Mouse (Mus musculus) CH12.LX (cell line): ENCODE measurements around the gene Tmem169. TPM values are rescaled to one million over a fixed set of nuclear protein-coding genes. Genes with fewer than 3 reads are reported as not detected.

Experiments used
- DNase-seq: peaks from one replicate; pipeline ENCODE4 v3.0.0-alpha.2; 2013; ENCODE audit errors: extremely low read depth
- H3K27ac ChIP-seq: 2 replicates; pipeline ENCODE4 v1.5.1; 2012; ENCODE audit warnings: low read depth, mild to moderate bottlenecking, control low read depth, moderate library complexity; ENCODE audit not compliant: insufficient read depth
- H3K27me3 ChIP-seq: replicated peaks from 2 replicates; pipeline ENCODE3; 2012; ENCODE audit warnings: inconsistent platforms
- H3K36me3 ChIP-seq, 2 experiments: replicated peaks in 1 of 2; 2 replicates each; pipeline versions ENCODE3 to v1.6.1; 2012; ENCODE audit warnings: inconsistent platforms in 1 of 2, low read length in 1 of 2, mild to moderate bottlenecking in 1 of 2, mixed read lengths in 1 of 2, moderate library complexity in 1 of 2; ENCODE audit not compliant: control insufficient read depth in 1 of 2, insufficient read depth in 1 of 2
- H3K4me1 ChIP-seq, 2 experiments: 2 replicates each; pipeline ENCODE4 v1.6.1; 2012; ENCODE audit warnings: inconsistent platforms in 1 of 2, moderate library complexity in 1 of 2; ENCODE audit not compliant: insufficient read depth in 2 of 2, control insufficient read depth in 1 of 2
- H3K4me2 ChIP-seq: 2 replicates; pipeline ENCODE4 v1.6.1; 2012; ENCODE audit warnings: low read depth, mild to moderate bottlenecking, control low read depth; ENCODE audit not compliant: poor library complexity, insufficient read depth, severe bottlenecking
- H3K4me3 ChIP-seq, 3 experiments: fragments of 150-350 bp in 1 of 3; sonication (generic) in 1 of 3; replicated peaks in 1 of 3; 2 replicates each; pipeline versions ENCODE3 to v1.5.1; 2011 to 2012; ENCODE audit warnings: low read depth in 2 of 3, low read length in 2 of 3, mild to moderate bottlenecking in 2 of 3, moderate library complexity in 2 of 3, control low read depth in 1 of 3, improper control_type of control experiment in 1 of 3, inconsistent platforms in 1 of 3, mixed read lengths in 1 of 3; ENCODE audit not compliant: poor library complexity in 1 of 3
- H3K79me2 ChIP-seq: replicated peaks from 2 replicates; pipeline ENCODE4 v1.6.1; 2012; ENCODE audit warnings: mild to moderate bottlenecking, moderate library complexity; ENCODE audit not compliant: control insufficient read depth, poor library complexity, insufficient read depth, severe bottlenecking; ENCODE audit errors: extremely low read depth
- H3K9ac ChIP-seq: 2 replicates; pipeline ENCODE4 v1.6.1; 2012; ENCODE audit warnings: low read depth, mild to moderate bottlenecking, control low read depth, moderate library complexity; ENCODE audit not compliant: insufficient read depth
- H3K9me3 ChIP-seq: replicated peaks from 2 replicates; pipeline ENCODE3; 2012; ENCODE audit warnings: low read length, inconsistent platforms, mixed read lengths
- CHD1 ChIP-seq: IDR thresholded peaks from 2 replicates; pipeline ENCODE4 v1.6.1; 2012; ENCODE audit warnings: low read depth, low read length, improper control_type of control experiment, inconsistent platforms
- CHD2 ChIP-seq: IDR thresholded peaks from 2 replicates; pipeline ENCODE4 v1.6.1; 2011; ENCODE audit warnings: low read length, improper control_type of control experiment
- CTCF ChIP-seq, 2 experiments: IDR thresholded peaks in 1 of 2; conservative IDR thresholded peaks in 1 of 2; 2 replicates each; pipeline ENCODE4 v1.5.1; 2011 to 2012; ENCODE audit warnings: low read depth in 2 of 2, low read length in 2 of 2, improper control_type of control experiment in 1 of 2, inconsistent platforms in 1 of 2, mild to moderate bottlenecking in 1 of 2, moderate library complexity in 1 of 2
- E2F4 ChIP-seq: IDR thresholded peaks from 2 replicates; pipeline ENCODE4 v1.6.1; 2011; ENCODE audit warnings: low read depth, low read length, improper control_type of control experiment; ENCODE audit not compliant: insufficient replicate concordance
- ELF1 ChIP-seq: IDR thresholded peaks from 2 replicates; pipeline ENCODE4 v1.6.1; 2014; ENCODE audit warnings: low read depth, mild to moderate bottlenecking, inconsistent platforms, low read length, improper control_type of control experiment
- GABPA ChIP-seq: IDR thresholded peaks from 2 replicates; pipeline ENCODE4 v1.6.1; 2012; ENCODE audit warnings: low read depth, low read length, improper control_type of control experiment, inconsistent platforms; ENCODE audit not compliant: insufficient replicate concordance
- IRF4 ChIP-seq: IDR thresholded peaks from 2 replicates; pipeline ENCODE4 v1.6.1; 2014; ENCODE audit warnings: low read depth, mild to moderate bottlenecking, inconsistent platforms, low read length, improper control_type of control experiment
- JUN ChIP-seq: IDR thresholded peaks from 2 replicates; pipeline ENCODE4 v1.6.1; 2011; ENCODE audit warnings: low read depth, mild to moderate bottlenecking, low read length, improper control_type of control experiment, moderate library complexity; ENCODE audit not compliant: insufficient read depth
- MAX ChIP-seq: IDR thresholded peaks from 2 replicates; pipeline ENCODE4 v1.6.1; 2011; ENCODE audit warnings: low read length, improper control_type of control experiment
- NRF1 ChIP-seq: IDR thresholded peaks from 2 replicates; pipeline ENCODE4 v1.6.1; 2014; ENCODE audit warnings: low read depth, mild to moderate bottlenecking, inconsistent platforms, low read length, improper control_type of control experiment, moderate library complexity
- PAX5 ChIP-seq: IDR thresholded peaks from 2 replicates; pipeline ENCODE4 v1.6.1; 2012; ENCODE audit warnings: low read length, inconsistent platforms, mixed read lengths
- RCOR1 ChIP-seq: conservative IDR thresholded peaks from 2 replicates; pipeline ENCODE4 v1.6.1; 2012; ENCODE audit warnings: low read depth, mild to moderate bottlenecking, inconsistent platforms, low read length, improper control_type of control experiment
- SIN3A ChIP-seq: IDR thresholded peaks from 2 replicates; pipeline ENCODE4 v1.6.1; 2012; ENCODE audit warnings: low read length, improper control_type of control experiment, inconsistent platforms
- TCF12 ChIP-seq: IDR thresholded peaks from 2 replicates; pipeline ENCODE4 v1.6.1; 2014; ENCODE audit warnings: low read depth, mild to moderate bottlenecking, inconsistent platforms, low read length, improper control_type of control experiment
- ZKSCAN1 ChIP-seq: IDR thresholded peaks from 2 replicates; pipeline ENCODE4 v1.6.1; 2012; ENCODE audit warnings: low read depth, inconsistent platforms, low read length, improper control_type of control experiment, borderline replicate concordance
- ZMIZ1 ChIP-seq: IDR thresholded peaks from 2 replicates; pipeline ENCODE4 v1.6.1; 2012; ENCODE audit warnings: low read depth, mild to moderate bottlenecking, inconsistent platforms, low read length, improper control_type of control experiment
- ZNF384 ChIP-seq: IDR thresholded peaks from 2 replicates; pipeline ENCODE4 v1.6.1; 2012; ENCODE audit warnings: low read depth, low read length, improper control_type of control experiment, inconsistent platforms
- dilution Hi-C: fragments of 300-500 bp; cut with MboI; formaldehyde crosslinking; loops from 2 replicates; pipeline ENCODE4 v1.14.3; 2020; ENCODE audit warnings: low sequenced_read_pairs; ENCODE audit not compliant: extremely low pct_unique_long_range_greater_than_20kb, extremely low pct_ligation_motif_present
- in situ Hi-C: fragments of 300-500 bp; cut with MboI; formaldehyde crosslinking; loops from 3 replicates; pipeline ENCODE4 v1.14.3; 2019; ENCODE audit warnings: low sequenced_read_pairs, low pct_ligation_motif_present, low pct_unique_long_range_greater_than_20kb, mixed read lengths
- polyA plus RNA-seq: library from polyadenylated mRNA; unstranded; fragments of >175 nt; gene quantifications from 2 replicates; pipeline ENCODE4 v1.2.1, GENCODE M21; 2012; ENCODE audit warnings: low read depth; ENCODE audit not compliant: insufficient read length
- total RNA-seq, 2 experiments: library from RNA; depleted of rRNA; stranded (reverse); fragments of 300-350 nt in 1 of 2; fragments of >200 nt in 1 of 2; gene quantifications; 2 replicates each; pipeline ENCODE4 v1.2.3; 2012 to 2014

Tmem169 gene
- total and polyA plus RNA-seq, 3 experiments = 0.17 to 0.26 TPM; not detected in 1

GRCm38 (mm10) chr1:72284539-72284938, 370 bp downstream of the Tmem169 start:
- no peak for DNase-seq
- in situ Hi-C loops = no loop called here
- dilution Hi-C loops = no loop called here
- no peak overlapping the region for H3K27ac ChIP-seq
- TF ChIP-seq GABPA (no peak), IRF4 (0 out of 2 replicates have a peak, but pooled peaks have one; percentile 1)
- peak overlapping the region in 1 of 3 experiments; percentile 20 for H3K4me3 ChIP-seq
- H3K4me2 ChIP-seq = peak overlapping the region; percentile 42
- peaks cover 0 to 2% of the 10 kb centered on the region in 2 experiments for H3K36me3 ChIP-seq
- H3K4me1 ChIP-seq = peaks cover 2 to 15% of the 10 kb centered on the region in 2 experiments; a peak in 2 of 4 replicates
- H3K79me2 ChIP-seq = no peaks in the 10 kb centered on the region; the same call in 1 of the 2 replicates
- H3K27me3 ChIP-seq = peaks cover 19% of the 10 kb centered on the region
- H3K9ac ChIP-seq = peak overlapping the region; percentile 57
- H3K9me3 ChIP-seq = no peaks in the 10 kb centered on the region

DNA sequence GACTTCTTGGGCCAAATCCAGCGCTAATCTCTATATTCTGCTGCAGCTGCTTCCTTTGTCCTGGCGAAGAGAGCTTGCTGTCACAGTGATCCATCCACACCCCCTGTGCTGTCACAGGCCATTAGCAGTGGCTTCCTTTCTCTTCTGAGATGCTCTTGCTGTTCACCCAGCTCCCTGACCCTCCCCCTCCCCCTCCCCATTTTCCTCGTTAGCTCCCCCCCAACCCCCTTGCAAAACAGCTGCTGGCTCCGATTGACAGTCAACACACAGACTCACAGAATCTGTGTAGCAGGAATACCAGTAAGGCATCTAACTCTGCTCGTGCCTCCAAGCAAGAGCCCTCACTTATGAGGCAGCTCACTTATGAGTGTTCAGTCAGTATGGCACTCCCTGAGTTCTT, 2.7 kb downstream of the Tmem169 start:
- H3K9ac ChIP-seq = no peak overlapping the region
- DNase-seq = no peak
- H3K9me3 ChIP-seq = no peaks in the 10 kb centered on the region
- no peaks in the 10 kb centered on the region for H3K36me3 ChIP-seq
- no peaks in the 10 kb centered on the region; the same call in 1 of the 2 replicates for H3K79me2 ChIP-seq
- peaks cover 19% of the 10 kb centered on the region for H3K27me3 ChIP-seq
- dilution Hi-C loops (no loop called here), in situ Hi-C loops (no loop called here)
- TF ChIP-seq ELF1 = no peak
- TF ChIP-seq RCOR1 = no peak
- no peak for TF ChIP-seq CHD1
- no peak for TF ChIP-seq ZKSCAN1
- no peak for TF ChIP-seq GABPA
- no peak for TF ChIP-seq SIN3A
- H3K27ac ChIP-seq = no peak overlapping the region
- no peak overlapping the region for H3K4me3 ChIP-seq
- H3K4me1 ChIP-seq = peaks cover 2 to 15% of the 10 kb centered on the region in 2 experiments; a peak in 2 of 4 replicates
- H3K4me2 ChIP-seq = no peak overlapping the region

GRCm38 (mm10) chr1:72287893-72288292, 3.7 kb downstream of the Tmem169 start:
- H3K4me2 ChIP-seq = no peak overlapping the region
- no peaks in the 10 kb centered on the region for H3K36me3 ChIP-seq
- H3K4me3 ChIP-seq = no peak overlapping the region
- no peak overlapping the region for H3K27ac ChIP-seq
- H3K9me3 ChIP-seq = no peaks in the 10 kb centered on the region
- peaks cover 2 to 6% of the 10 kb centered on the region in 2 experiments; a peak in 2 of 4 replicates for H3K4me1 ChIP-seq
- DNase-seq = no peak
- H3K9ac ChIP-seq = no peak overlapping the region
- peaks cover 19% of the 10 kb centered on the region for H3K27me3 ChIP-seq
- H3K79me2 ChIP-seq = no peaks in the 10 kb centered on the region; the same call in 1 of the 2 replicates
- TF ChIP-seq ZMIZ1 = no peak
- TF ChIP-seq CTCF (conservative IDR thresholded peaks at IDR 0.05 in 1 of 2, IDR thresholded peaks at IDR 0.05 in 1 of 2; ENCODE audit: low read depth in 2 of 2, low read length in 2 of 2) = no peak
- no peak for TF ChIP-seq SIN3A
- no peak for TF ChIP-seq E2F4
- TF ChIP-seq CHD2 = no peak
- no peak for TF ChIP-seq MAX
- TF ChIP-seq JUN = no peak
- TF ChIP-seq TCF12 = no peak
- no peak for TF ChIP-seq ELF1
- no peak for TF ChIP-seq NRF1
- no peak for TF ChIP-seq PAX5
- TF ChIP-seq ZNF384 = no peak
- TF ChIP-seq, all 38 proteins: peak for 0
- in situ Hi-C loops (no loop called here), dilution Hi-C loops (no loop called here)
